Mouse (Mus musculus) intestine, embryonic 14.5 days (tissue): ENCODE data around the gene Rsph14. TPM values are rescaled to one million over a fixed set of nuclear protein-coding genes. Genes with fewer than 3 reads are reported as not detected.

ENCODE experiments used
- ATAC-seq: fragments of 200-750 bp; cut with Nextera tagmentation; replicated peaks from 2 replicates; pipeline ENCODE4 v1.8.0; 2017; ENCODE audit warnings: low read depth, moderate number of reproducible peaks, moderate TSS enrichment, moderate library complexity; ENCODE audit not compliant: low FRiP score, low TSS enrichment
- DNase-seq: peaks from one replicate; pipeline ENCODE4 v3.0.0-alpha.2; 2018; ENCODE audit warnings: low spot score
- H3K27ac ChIP-seq: fragments of 300-500 bp; sonication (generic); 2 replicates; pipeline ENCODE4 v1.5.1; 2014; ENCODE audit warnings: low read depth, mild to moderate bottlenecking, control low read depth
- H3K27me3 ChIP-seq: fragments of 300-500 bp; sonication (generic); replicated peaks from 2 replicates; pipeline ENCODE4 v1.6.1; 2014; ENCODE audit warnings: low read length, control low read depth; ENCODE audit not compliant: control insufficient read depth, insufficient read depth
- H3K36me3 ChIP-seq: fragments of 300-500 bp; sonication (generic); 2 replicates; pipeline ENCODE4 v1.6.1; 2014; ENCODE audit warnings: low read length, control low read depth; ENCODE audit not compliant: control insufficient read depth, insufficient read depth
- H3K4me1 ChIP-seq: fragments of 300-500 bp; sonication (generic); replicated peaks from 2 replicates; pipeline ENCODE4 v1.6.1; 2014; ENCODE audit warnings: low read length, control low read depth, mixed read lengths; ENCODE audit not compliant: control insufficient read depth, insufficient read depth
- H3K4me2 ChIP-seq: fragments of 300-500 bp; sonication (generic); 2 replicates; pipeline ENCODE4 v1.6.1; 2014; ENCODE audit warnings: low read length
- H3K4me3 ChIP-seq: fragments of 300-500 bp; sonication (generic); 2 replicates; pipeline ENCODE4 v1.5.1; 2014; ENCODE audit warnings: low read depth, low read length, control low read depth, mixed read lengths
- H3K9ac ChIP-seq: fragments of 300-500 bp; sonication (generic); 2 replicates; pipeline ENCODE4 v1.6.1; 2014; ENCODE audit warnings: mild to moderate bottlenecking, low read length
- H3K9me3 ChIP-seq: fragments of 300-500 bp; sonication (generic); 2 replicates; pipeline ENCODE4 v1.6.1; 2016; ENCODE audit warnings: low read length, control low read depth; ENCODE audit not compliant: control insufficient read depth
- WGBS: fragments of 180-500 bp; shearing (Covaris S2); extraction: QIAGEN DNeasy Blood & Tissue Kit; methylation state at CpG from one replicate; pipeline ENCODE4 v1.1.7; 2014; 5-methylcytosine and 5-hydroxymethylcytosine counted together
- polyA plus RNA-seq: library from polyadenylated mRNA; unstranded; fragments of >200 nt; fragmentation: Nextera tagmentation; extraction: Ambion mirVana; gene quantifications from 2 replicates; pipeline ENCODE4 v1.2.1, GENCODE M21; 2014

Rsph14 gene
- polyA plus RNA-seq, 1 experiment from 2014 or later = not detected

DNA sequence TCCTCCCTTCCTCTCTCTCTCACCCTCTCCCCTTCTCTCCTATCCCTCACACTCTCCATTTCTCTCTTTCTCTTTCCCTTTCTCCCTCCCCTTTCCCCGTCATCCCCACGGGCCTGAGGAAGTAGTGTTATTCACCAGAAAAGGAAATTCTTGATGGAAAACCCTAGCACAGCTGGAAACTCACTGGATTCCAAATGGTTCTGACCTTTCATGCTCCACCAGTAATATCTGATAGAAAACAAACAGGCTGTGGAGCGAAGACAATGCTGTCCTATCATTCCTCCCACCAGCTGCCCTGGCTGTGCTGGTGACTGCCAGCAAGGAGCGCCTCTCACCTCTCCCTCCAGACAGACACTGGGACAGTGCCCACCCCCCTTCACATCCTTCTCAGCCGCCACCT is 37.5 kb downstream of the Rsph14 start:
- Histone ChIP-seq H3K4me1 (peaks cover 11% of the 10 kb centered on the region), H3K27me3 (no peaks in the 10 kb centered on the region), H3K36me3 (no peaks in the 10 kb centered on the region), H3K27ac (no peak overlapping the region), H3K4me2 (peak overlapping the region; percentile 50), H3K9ac (no peak overlapping the region), H3K4me3 (no peak overlapping the region), H3K9me3 (no peaks in the 10 kb centered on the region)
- no peak for ATAC-seq
- 8% methylated on average over 5 of the region's 5 CpGs for WGBS
- no peak for DNase-seq

DNA sequence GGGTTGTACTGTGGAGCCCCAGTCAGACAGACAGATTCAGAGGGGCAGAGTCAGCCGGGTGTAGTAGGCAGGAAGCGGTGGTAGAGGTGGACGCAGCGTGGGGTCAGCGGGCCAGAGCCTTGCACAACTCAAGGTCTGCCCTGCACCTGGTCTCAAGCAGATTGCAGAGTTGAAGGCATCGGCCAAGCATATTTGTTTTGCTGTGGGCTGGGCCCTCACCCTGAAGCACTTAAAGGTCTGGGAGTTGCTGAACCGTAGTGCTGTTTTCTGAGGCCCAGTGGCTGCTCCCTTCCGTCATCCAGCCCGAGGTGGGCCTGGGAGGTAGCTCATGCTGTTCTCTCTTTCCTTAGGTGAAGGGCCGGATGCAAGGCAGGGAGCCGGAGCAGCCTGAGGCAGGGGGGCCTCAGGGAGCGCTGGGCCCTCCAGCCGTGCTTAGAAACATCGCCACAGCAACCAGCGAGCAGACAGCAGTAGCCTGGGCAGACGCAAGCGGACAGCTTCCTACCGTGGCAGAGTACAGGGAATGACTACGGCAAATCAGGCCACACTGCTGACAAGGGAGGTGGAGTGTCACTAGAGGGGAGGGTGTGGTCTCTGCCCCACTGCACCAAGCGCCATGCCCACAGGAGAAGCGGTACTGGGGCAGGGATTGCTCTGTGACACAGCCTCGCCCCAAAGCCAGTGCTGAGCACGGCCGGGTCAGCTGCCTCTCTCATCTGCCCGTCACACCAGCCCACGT is 41.6 kb downstream of the Rsph14 start:
- H3K9ac ChIP-seq = no peak overlapping the region
- H3K36me3 ChIP-seq = no peaks in the 10 kb centered on the region
- no peak for ATAC-seq

DNA sequence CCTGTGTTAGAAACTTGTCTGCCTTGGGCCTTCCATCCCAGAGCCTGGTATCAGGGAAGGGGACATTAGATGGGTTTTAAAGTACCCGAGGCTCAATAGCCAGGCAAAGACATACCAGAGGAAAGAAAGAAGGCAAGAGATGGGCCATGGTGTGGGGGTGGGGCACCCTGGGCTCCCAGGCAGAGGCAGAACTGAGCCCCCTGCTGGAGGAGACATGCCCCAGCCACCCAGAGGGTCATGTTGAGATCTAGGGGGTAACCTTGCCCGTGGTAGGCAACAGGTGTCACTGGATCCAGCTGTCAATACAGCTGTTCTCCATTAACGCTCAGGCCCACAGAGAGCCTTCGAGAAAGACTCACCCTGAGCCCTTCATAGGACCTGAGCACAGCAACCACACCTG is 42.6 kb downstream of the Rsph14 start:
- DNase-seq (no peak), ATAC-seq (no peak)
- no peaks in the 10 kb centered on the region for H3K9me3 ChIP-seq
- no peak overlapping the region for H3K4me3 ChIP-seq
- peaks cover 5% of the 10 kb centered on the region for H3K4me1 ChIP-seq
- H3K27me3 ChIP-seq = no peaks in the 10 kb centered on the region
- H3K4me2 ChIP-seq = no peak overlapping the region
- 75% methylated on average over 4 of the region's 4 CpGs for WGBS
- H3K9ac ChIP-seq = no peak overlapping the region
- no peaks in the 10 kb centered on the region for H3K36me3 ChIP-seq
- no peak overlapping the region for H3K27ac ChIP-seq

More for the DNA sequence above, 41.6 kb downstream of the Rsph14 start:
- Histone ChIP-seq H3K9me3 (no peaks in the 10 kb centered on the region), H3K4me1 (peaks cover 14% of the 10 kb centered on the region), H3K27ac (no peak overlapping the region), H3K4me3 (no peak overlapping the region), H3K4me2 (no peak overlapping the region), H3K27me3 (no peaks in the 10 kb centered on the region)
- WGBS = 39% methylated on average over 26 of the region's 26 CpGs
- no peak for DNase-seq

- Histone ChIP-seq H3K9ac (no peak overlapping the region), H3K27me3 (no peaks in the 10 kb centered on the region), H3K4me2 (no peak overlapping the region), H3K36me3 (no peaks in the 10 kb centered on the region), H3K4me1 (peaks cover 5% of the 10 kb centered on the region; the same call in 1 of the 2 replicates), H3K9me3 (no peaks in the 10 kb centered on the region), H3K27ac (no peak overlapping the region), H3K4me3 (no peak overlapping the region)
- ATAC-seq = peak; percentile 70
- DNase-seq = no peak
- WGBS = 56% methylated on average over 14 of the region's 14 CpGs
Observed at GRCm38 (mm10) chr10:74987698-74988470, 44.5 kb downstream of the Rsph14 start.

- 66% methylated on average over 8 of the region's 8 CpGs for WGBS
- Histone ChIP-seq H3K36me3 (no peaks in the 10 kb centered on the region), H3K27ac (no peak overlapping the region), H3K4me3 (no peak overlapping the region), H3K4me2 (no peak overlapping the region), H3K27me3 (no peaks in the 10 kb centered on the region), H3K9me3 (no peaks in the 10 kb centered on the region), H3K4me1 (peaks cover 5% of the 10 kb centered on the region; the same call in 1 of the 2 replicates), H3K9ac (no peak overlapping the region)
- ATAC-seq = no peak
- DNase-seq = no peak
Observed at GRCm38 (mm10) chr10:74983176-74983575, 49.2 kb downstream of the Rsph14 start.

DNA sequence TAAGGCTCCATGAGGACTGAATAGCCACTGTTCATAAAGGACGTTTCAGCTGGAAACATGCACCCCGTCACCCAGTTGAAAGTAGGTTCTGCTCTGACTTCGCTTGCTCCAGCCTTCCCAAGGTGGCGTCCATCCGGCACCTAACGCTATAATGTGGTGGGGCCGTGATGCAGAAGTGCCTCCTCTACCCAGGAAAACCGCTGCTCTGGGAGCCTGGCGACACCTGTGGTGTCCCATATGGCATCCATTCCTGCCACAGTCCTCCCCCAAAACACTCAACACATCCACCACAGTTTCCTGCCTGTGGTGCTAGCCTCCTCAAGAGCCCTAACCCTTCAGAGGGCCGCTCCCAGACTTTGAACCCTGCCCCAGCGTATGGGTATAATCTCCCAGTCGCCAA is 51.2 kb downstream of the Rsph14 start:
- Histone ChIP-seq H3K9me3 (no peaks in the 10 kb centered on the region), H3K4me1 (no peaks in the 10 kb centered on the region), H3K4me2 (no peak overlapping the region), H3K9ac (no peak overlapping the region), H3K27ac (no peak overlapping the region), H3K4me3 (no peak overlapping the region), H3K27me3 (no peaks in the 10 kb centered on the region), H3K36me3 (no peaks in the 10 kb centered on the region)
- ATAC-seq (no peak), DNase-seq (no peak)
- WGBS = 85% methylated on average over 12 of the region's 12 CpGs

DNA sequence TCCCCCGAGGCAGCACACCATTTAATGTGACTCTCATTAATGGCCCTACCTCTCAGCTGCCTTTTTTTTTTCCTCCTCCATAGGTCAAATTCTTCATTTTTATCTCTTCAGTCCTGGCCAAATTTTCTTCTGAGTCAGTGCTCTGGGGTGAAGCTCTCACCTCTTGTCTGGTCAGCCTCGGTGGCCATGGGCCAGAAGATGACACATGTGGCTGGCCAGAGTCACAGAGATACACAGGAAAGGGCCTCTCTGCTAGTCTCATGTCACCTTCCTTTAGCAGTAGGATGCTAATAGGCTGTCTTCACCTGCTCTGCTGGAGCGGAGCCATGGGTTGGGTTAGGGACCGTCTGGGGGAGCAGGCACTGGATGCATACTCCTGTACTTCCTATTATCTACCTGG is 54.3 kb downstream of the Rsph14 start:
- Histone ChIP-seq H3K9ac (no peak overlapping the region), H3K27ac (no peak overlapping the region), H3K4me3 (no peak overlapping the region), H3K27me3 (no peaks in the 10 kb centered on the region), H3K36me3 (no peaks in the 10 kb centered on the region), H3K9me3 (no peaks in the 10 kb centered on the region), H3K4me1 (no peaks in the 10 kb centered on the region), H3K4me2 (no peak overlapping the region)
- ATAC-seq (no peak), DNase-seq (no peak)
- WGBS = 76% methylated on average over 4 of the region's 4 CpGs

GRCm38 (mm10) chr10:74976429-74976828 is 56.0 kb downstream of the Rsph14 start:
- Histone ChIP-seq H3K27ac (no peak overlapping the region), H3K9me3 (no peaks in the 10 kb centered on the region), H3K4me3 (no peak overlapping the region), H3K4me1 (no peaks in the 10 kb centered on the region), H3K36me3 (no peaks in the 10 kb centered on the region), H3K27me3 (no peaks in the 10 kb centered on the region), H3K9ac (no peak overlapping the region), H3K4me2 (no peak overlapping the region)
- DNase-seq (no peak), ATAC-seq (no peak)
- 70% methylated on average over 7 of the region's 7 CpGs for WGBS
